Mouse (Mus musculus) megakaryocyte, embryonic 14.5 days (primary cell): ENCODE results near the gene Adamtsl3. TPM values are rescaled to one million over a fixed set of nuclear protein-coding genes. Genes with fewer than 3 reads are reported as not detected.

Source experiments
- H3K27me3 ChIP-seq: replicated peaks from 2 replicates; pipeline ENCODE3; 2012; ENCODE audit warnings: inconsistent platforms
- H3K36me3 ChIP-seq: replicated peaks from 2 replicates; pipeline ENCODE3; 2012; ENCODE audit warnings: low read length, inconsistent platforms, mixed read lengths
- H3K4me1 ChIP-seq: 2 replicates; pipeline ENCODE4 v1.6.1; 2012; ENCODE audit warnings: inconsistent platforms
- H3K4me3 ChIP-seq: replicated peaks from 2 replicates; pipeline ENCODE3; 2012; ENCODE audit warnings: moderate library complexity, mild to moderate bottlenecking, inconsistent platforms
- H3K9me3 ChIP-seq: 2 replicates; pipeline ENCODE4 v1.6.1; 2012; ENCODE audit warnings: inconsistent platforms
- FLI1 ChIP-seq: IDR thresholded peaks from 2 replicates; pipeline ENCODE4 v1.6.1; 2012; ENCODE audit warnings: low read length, inconsistent platforms, mixed read lengths
- GATA1 ChIP-seq: IDR thresholded peaks from 3 replicates; pipeline ENCODE4 v1.6.1; 2012; ENCODE audit warnings: mixed read lengths, low read length, inconsistent platforms, borderline replicate concordance
- polyA plus RNA-seq: library from polyadenylated mRNA; stranded (reverse); fragments of >175 nt; gene quantifications from 2 replicates; pipeline ENCODE4 v1.2.3, GENCODE M21; 2012; ENCODE audit warnings: low replicate concordance; ENCODE audit not compliant: insufficient read depth

The Adamtsl3 gene
- polyA plus RNA-seq, 1 experiment, result 0.01 TPM

DNA sequence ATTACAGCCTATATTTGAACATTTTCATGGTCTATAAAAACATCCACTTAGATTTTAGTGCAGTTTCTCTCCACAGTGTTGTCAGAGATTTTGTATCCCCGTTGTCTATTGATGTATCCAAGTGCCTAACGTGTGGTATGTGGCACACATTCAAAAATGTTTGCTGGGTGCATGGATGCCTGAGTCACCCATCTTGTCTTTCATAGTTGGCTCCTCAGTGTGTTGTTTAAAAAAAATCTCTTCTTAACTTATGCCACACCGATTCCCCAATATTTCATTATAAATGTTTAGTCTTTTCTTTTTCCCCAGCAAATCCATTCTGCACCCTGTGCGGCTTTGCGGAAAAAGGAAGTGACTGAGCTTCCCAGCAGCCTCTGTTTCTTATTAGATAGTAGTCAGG, 23.7 kb downstream of the Adamtsl3 start:
- H3K4me1 ChIP-seq, result peaks cover 8% of the 10 kb centered on the region
- no peak overlapping the region for H3K4me3 ChIP-seq
- TF ChIP-seq GATA1 (no peak), FLI1 (no peak)
- H3K36me3 ChIP-seq, result no peaks in the 10 kb centered on the region
- peaks cover 9% of the 10 kb centered on the region; the same call in 1 of the 2 replicates for H3K9me3 ChIP-seq
- H3K27me3 ChIP-seq, result no peaks in the 10 kb centered on the region

DNA sequence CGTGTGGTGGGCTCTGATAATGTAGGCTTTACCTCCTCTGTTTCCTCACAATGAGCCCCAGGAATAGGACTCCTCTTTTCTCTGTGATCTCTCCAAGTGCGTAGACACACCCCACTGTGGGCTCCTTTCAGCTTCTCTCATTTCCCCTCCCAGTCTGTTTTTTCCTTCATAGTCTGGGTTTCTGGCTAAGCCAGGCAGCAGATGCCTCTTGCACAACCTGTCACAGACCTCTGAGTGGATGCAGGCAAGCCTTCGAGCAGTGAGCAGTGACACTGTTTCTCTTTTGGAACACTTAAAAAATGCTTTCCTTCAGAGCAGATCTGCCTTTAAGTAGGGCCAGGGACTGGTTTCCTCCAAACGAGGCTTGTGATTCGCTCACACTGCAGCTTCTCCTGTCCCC, 24.2 kb downstream of the Adamtsl3 start:
- Histone ChIP-seq H3K4me3 (no peak overlapping the region), H3K36me3 (no peaks in the 10 kb centered on the region), H3K27me3 (no peaks in the 10 kb centered on the region), H3K4me1 (peaks cover 8% of the 10 kb centered on the region), H3K9me3 (peaks cover 9% of the 10 kb centered on the region; the same call in 1 of the 2 replicates)
- TF ChIP-seq GATA1 (no peak), FLI1 (no peak)

DNA sequence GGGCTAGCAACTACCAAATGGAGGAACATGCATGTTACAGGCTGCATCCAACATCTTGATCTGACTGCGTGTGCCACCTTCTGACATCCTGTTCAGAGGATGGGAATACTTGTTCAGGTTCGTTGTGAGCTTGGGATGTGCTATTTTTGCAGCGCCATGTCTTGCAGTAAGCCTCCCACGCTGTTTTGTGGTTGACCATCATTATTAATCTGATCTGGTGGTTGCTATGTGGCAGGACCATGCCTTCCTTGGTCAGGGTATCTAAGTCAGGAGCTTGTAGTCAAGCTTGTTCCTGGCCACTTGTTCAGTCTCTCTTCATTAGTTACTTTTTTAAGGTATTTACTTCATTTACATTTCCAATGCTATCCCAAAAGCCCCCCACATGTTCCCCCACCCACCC, 24.7 kb downstream of the Adamtsl3 start:
- Histone ChIP-seq H3K4me3 (no peak overlapping the region), H3K4me1 (peaks cover 8% of the 10 kb centered on the region), H3K36me3 (no peaks in the 10 kb centered on the region), H3K27me3 (no peaks in the 10 kb centered on the region), H3K9me3 (peaks cover 9% of the 10 kb centered on the region; the same call in 1 of the 2 replicates)
- no peak for TF ChIP-seq GATA1
- no peak for TF ChIP-seq FLI1

DNA sequence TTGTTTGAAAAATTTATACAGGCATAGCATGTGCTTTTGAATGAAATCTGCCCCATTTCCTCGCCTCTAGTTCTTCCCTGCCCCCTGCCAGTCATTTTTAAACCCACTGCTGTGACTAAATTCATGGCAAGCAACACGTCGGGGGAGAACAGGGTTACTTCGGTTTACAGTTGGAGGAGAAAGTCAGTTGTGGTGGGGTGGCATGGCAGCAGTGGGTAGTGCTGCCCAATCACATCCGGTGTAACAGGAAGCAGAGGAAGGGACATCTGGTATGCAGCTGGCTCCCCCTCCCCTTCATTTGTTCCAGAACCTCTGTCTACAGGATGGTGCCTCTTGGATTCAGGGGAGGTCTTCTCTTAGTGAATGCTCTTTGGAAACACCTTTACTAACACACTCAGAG, 25.6 kb downstream of the Adamtsl3 start:
- no peaks in the 10 kb centered on the region for H3K36me3 ChIP-seq
- peaks cover 9% of the 10 kb centered on the region; the same call in 1 of the 2 replicates for H3K9me3 ChIP-seq
- H3K27me3 ChIP-seq, result no peaks in the 10 kb centered on the region
- no peak overlapping the region for H3K4me3 ChIP-seq
- H3K4me1 ChIP-seq, result peaks cover 8% of the 10 kb centered on the region
- TF ChIP-seq FLI1, result no peak
- no peak for TF ChIP-seq GATA1

DNA sequence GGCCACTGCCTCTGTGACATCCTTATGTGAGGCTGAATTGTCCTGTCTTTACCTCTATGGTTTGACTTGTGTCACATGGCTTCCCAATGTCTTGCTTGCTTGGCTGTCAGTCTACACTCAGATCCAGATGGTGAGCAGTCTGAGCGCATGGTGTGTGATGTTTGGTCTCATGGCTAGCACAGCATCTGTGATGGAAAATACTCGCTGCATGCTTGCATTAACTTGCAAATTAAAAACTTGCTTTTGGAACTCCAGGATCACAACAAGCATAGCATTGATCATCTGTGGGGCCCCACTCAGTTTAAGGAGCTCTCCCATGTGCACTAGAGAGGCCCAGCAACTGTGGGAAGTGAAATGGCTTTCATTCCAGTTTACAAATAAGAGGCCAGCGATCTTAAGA, 29.1 kb downstream of the Adamtsl3 start:
- H3K4me3 ChIP-seq, result no peak overlapping the region
- H3K9me3 ChIP-seq, result peaks cover 8% of the 10 kb centered on the region
- H3K36me3 ChIP-seq, result no peaks in the 10 kb centered on the region
- peaks cover 8% of the 10 kb centered on the region for H3K4me1 ChIP-seq
- H3K27me3 ChIP-seq, result no peaks in the 10 kb centered on the region
- TF ChIP-seq FLI1 (no peak), GATA1 (no peak)

DNA sequence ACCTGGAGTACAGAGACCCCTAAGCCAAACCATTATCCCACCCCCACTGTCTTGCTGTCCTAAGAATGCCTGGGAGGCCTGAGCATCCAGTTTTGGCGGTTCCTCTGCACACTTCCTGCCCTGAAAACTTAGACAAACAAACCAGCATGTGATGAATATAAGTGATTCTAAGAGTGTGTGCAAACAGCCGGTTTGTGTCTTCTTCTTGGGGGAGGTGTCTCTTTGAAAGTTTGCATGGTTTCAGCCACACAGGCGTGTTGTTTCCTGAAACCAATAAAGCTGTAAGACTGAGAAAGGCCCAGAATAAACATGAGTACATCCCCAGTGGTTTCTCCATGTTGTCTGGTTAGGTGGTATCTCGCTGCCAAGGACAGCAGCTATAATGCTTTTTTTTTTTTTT, 30.6 kb downstream of the Adamtsl3 start:
- Histone ChIP-seq H3K9me3 (peaks cover 12% of the 10 kb centered on the region), H3K4me1 (peaks cover 3% of the 10 kb centered on the region), H3K36me3 (no peaks in the 10 kb centered on the region), H3K27me3 (no peaks in the 10 kb centered on the region), H3K4me3 (no peak overlapping the region)
- TF ChIP-seq GATA1, result no peak
- no peak for TF ChIP-seq FLI1

DNA sequence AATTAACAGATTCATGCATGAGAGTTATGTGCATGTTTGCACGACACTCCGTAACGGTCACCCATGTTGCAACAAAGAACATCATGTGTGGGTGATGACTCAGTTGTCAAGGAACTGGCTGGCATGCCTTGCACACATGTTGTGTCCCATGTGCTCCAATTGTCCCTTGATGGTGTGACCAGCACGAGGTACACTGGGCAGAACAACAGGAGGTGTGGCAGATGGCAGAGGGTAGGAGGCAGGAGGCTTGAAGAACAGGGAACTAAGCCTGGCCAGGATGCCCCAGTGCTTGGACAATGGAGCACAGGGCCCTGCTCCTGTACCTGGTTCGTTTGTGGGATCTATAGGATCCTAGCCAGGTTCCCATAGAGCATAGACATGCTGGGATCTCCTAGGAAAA, 31.0 kb downstream of the Adamtsl3 start:
- no peak for TF ChIP-seq GATA1
- TF ChIP-seq FLI1, result no peak
- no peaks in the 10 kb centered on the region for H3K36me3 ChIP-seq
- peak overlapping the region; percentile 20 for H3K4me3 ChIP-seq
- peaks cover 14% of the 10 kb centered on the region for H3K9me3 ChIP-seq
- H3K27me3 ChIP-seq, result no peaks in the 10 kb centered on the region
- no peaks in the 10 kb centered on the region for H3K4me1 ChIP-seq

DNA sequence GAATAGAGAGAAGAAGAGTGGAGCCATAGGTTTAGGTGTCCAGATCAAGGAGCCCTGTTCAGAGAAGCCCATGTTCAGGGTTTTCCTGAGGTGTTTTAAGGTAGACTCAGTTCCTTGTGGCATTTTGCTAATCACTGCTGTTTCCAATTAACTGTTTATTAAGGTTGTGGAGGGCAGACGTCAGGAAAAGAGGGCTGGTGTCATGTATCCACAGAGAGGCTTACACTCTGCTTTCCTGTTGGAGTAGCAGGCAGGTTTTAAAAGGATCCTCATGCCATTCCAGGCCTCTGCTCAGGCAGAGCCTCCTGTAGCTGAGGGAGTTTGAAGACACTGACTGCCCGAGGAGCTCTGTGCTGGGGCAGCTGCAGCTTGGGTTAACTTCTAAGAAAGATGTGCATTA, 32.6 kb downstream of the Adamtsl3 start:
- no peaks in the 10 kb centered on the region for H3K4me1 ChIP-seq
- TF ChIP-seq FLI1, result no peak
- TF ChIP-seq GATA1, result no peak
- no peaks in the 10 kb centered on the region for H3K36me3 ChIP-seq
- H3K4me3 ChIP-seq, result no peak overlapping the region
- peaks cover 16% of the 10 kb centered on the region for H3K9me3 ChIP-seq
- H3K27me3 ChIP-seq, result no peaks in the 10 kb centered on the region

DNA sequence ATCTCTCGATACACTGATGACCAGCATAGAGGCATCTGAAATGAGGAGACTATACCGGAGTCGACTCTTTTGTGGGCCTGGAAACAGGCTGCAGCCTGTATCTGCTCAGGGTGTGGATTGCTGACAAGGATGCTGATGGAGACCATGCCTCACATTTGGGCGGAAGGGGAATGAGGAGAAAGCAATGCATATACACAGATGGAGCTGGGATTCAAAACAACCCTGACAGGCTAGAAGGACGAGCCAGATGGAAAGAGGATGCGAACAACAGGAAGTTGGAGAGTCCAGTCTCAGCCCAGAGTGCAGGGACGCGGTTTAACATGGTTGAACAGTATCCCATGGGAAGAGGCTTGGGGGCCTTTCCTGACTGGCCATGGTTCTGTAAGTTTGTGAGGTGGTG, 34.6 kb downstream of the Adamtsl3 start:
- Histone ChIP-seq H3K36me3 (no peaks in the 10 kb centered on the region), H3K27me3 (no peaks in the 10 kb centered on the region), H3K9me3 (peaks cover 29% of the 10 kb centered on the region)

DNA sequence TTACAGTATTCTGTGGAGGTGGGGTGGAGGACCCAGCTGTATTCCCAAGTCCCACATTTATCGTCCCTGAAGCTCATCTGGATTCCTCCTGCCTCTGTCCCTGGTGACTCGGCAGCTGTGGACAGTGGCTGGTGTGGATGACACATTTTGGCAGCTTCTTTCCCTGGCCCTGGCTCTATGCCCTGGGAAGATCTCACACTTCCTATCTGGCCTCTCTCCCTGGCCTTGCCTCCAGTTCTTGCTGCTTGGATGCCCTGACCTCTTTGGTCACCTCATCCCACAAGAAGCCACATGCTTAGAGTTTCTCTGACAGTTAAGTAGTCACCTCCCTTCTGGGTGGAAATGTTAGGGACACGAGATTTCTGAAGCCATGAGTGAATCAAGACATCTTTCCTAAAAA, 35.9 kb downstream of the Adamtsl3 start:
- Histone ChIP-seq H3K27me3 (no peaks in the 10 kb centered on the region), H3K9me3 (peaks cover 37% of the 10 kb centered on the region)
- TF ChIP-seq GATA1 (no peak), FLI1 (no peak)

More for the DNA sequence above, 34.6 kb downstream of the Adamtsl3 start:
- TF ChIP-seq GATA1 (no peak), FLI1 (no peak)
- Histone ChIP-seq H3K4me1 (no peaks in the 10 kb centered on the region), H3K4me3 (no peak overlapping the region)

DNA sequence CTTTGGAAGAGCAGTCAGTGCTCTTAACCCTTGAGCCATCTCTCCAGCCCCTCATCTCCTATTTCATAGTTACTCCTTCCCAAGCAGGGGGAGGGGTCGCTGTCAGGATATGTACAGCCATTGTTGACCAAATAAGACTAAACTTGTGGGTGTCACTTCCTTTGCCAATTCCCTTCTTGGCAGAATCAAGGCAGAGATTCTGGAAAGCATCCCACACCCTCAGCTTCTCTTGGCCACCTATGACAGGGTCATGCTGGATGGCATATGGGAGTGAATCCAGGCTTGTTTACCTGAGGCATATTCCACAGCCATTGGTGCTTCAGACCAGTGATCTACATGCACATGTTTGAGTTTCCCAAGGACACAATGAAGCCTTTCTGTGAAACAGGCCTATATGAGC, 42.8 kb downstream of the Adamtsl3 start:
- TF ChIP-seq FLI1 (no peak), GATA1 (no peak)
- no peaks in the 10 kb centered on the region for H3K36me3 ChIP-seq
- H3K9me3 ChIP-seq, result peaks cover 33% of the 10 kb centered on the region
- H3K4me1 ChIP-seq, result no peaks in the 10 kb centered on the region
- no peak overlapping the region for H3K4me3 ChIP-seq
- H3K27me3 ChIP-seq, result no peaks in the 10 kb centered on the region

More for the DNA sequence above, 35.9 kb downstream of the Adamtsl3 start:
- no peaks in the 10 kb centered on the region for H3K36me3 ChIP-seq
- H3K4me3 ChIP-seq, result no peak overlapping the region
- H3K4me1 ChIP-seq, result no peaks in the 10 kb centered on the region
